Mouse (Mus musculus) C2C12 (cell line): ENCODE measurements around the gene Rab31. TPM values are rescaled to one million over a fixed set of nuclear protein-coding genes. Genes with fewer than 3 reads are reported as not detected.

Experiments
- H3K27me3 ChIP-seq: one replicate; pipeline ENCODE4 v1.6.1; 2011; ENCODE audit not compliant: control insufficient read depth, insufficient read depth, insufficient read length
- H3K36me3 ChIP-seq: one replicate; pipeline ENCODE4 v1.6.1; 2011; ENCODE audit not compliant: control insufficient read depth, insufficient read depth
- H3K4me3 ChIP-seq: one replicate; pipeline ENCODE4 v1.5.1; 2011; ENCODE audit warnings: mild to moderate bottlenecking, control low read depth; ENCODE audit not compliant: poor library complexity, insufficient read depth, severe bottlenecking
- H3K79me2 ChIP-seq: one replicate; pipeline ENCODE4 v1.6.1; 2011; ENCODE audit not compliant: control insufficient read depth, insufficient read depth
- H3K79me3 ChIP-seq: one replicate; pipeline ENCODE4 v1.6.1; 2011; ENCODE audit warnings: low read depth, control low read depth
- H3ac ChIP-seq: one replicate; pipeline ENCODE3; 2011; ENCODE audit warnings: low read depth; ENCODE audit not compliant: control insufficient read depth, insufficient read length
- CEBPB ChIP-seq: IDR thresholded peaks from one replicate; pipeline ENCODE4 v1.6.1; 2011; ENCODE audit warnings: low read depth, mild to moderate bottlenecking, control low read depth, moderate library complexity
- CTCF ChIP-seq: IDR thresholded peaks from one replicate; pipeline ENCODE4 v1.5.1; 2011; ENCODE audit not compliant: control insufficient read depth, insufficient read depth, insufficient read length
- FOSL1 ChIP-seq: IDR thresholded peaks from one replicate; pipeline ENCODE4 v1.8.0; 2011; ENCODE audit warnings: mild to moderate bottlenecking, low read length; ENCODE audit not compliant: poor library complexity, insufficient read depth, severe bottlenecking
- MAX ChIP-seq: IDR thresholded peaks from one replicate; pipeline ENCODE4 v1.6.1; 2011; ENCODE audit warnings: mild to moderate bottlenecking, control low read depth
- MYOD1 ChIP-seq: IDR thresholded peaks from one replicate; pipeline ENCODE4 v1.6.1; 2011; ENCODE audit warnings: low read depth; ENCODE audit not compliant: control insufficient read depth, insufficient read length
- MYOG ChIP-seq: IDR thresholded peaks from one replicate; pipeline ENCODE4 v1.6.1; 2011; ENCODE audit not compliant: control insufficient read depth, insufficient read length; ENCODE audit errors: extremely low read depth
- USF1 ChIP-seq: IDR thresholded peaks from one replicate; pipeline ENCODE4 v1.6.1; 2011; ENCODE audit warnings: low read depth, mild to moderate bottlenecking, control low read depth, moderate library complexity
- polyA plus RNA-seq: library from polyadenylated mRNA; unstranded; fragments of >200 nt; fragmentation: generic; extraction: Trizol; gene quantifications from one replicate; pipeline ENCODE4 v1.2.1, GENCODE M21; 2012; ENCODE audit warnings: missing spikeins

Rab31 gene
- polyA plus RNA-seq, 1 experiment: 144 TPM

- Histone ChIP-seq H3K79me2 (peaks cover 3% of the 10 kb centered on the region), H3K27me3 (no peaks in the 10 kb centered on the region), H3ac (no peak overlapping the region), H3K4me3 (no peak overlapping the region), H3K36me3 (no peaks in the 10 kb centered on the region), H3K79me3 (no peaks in the 10 kb centered on the region)
- no peak for TF ChIP-seq MYOD1
- TF ChIP-seq CEBPB: no peak
- no peak for TF ChIP-seq USF1
- no peak for TF ChIP-seq MYOG
- TF ChIP-seq MAX: no peak
- no peak for TF ChIP-seq CTCF
- TF ChIP-seq FOSL1: no peak
Measured at GRCm38 (mm10) chr17:65777461-65777860, 4.9 kb upstream of the Rab31 start.

- TF ChIP-seq MAX: no peak
- H3K79me2 ChIP-seq: peaks cover 15% of the 10 kb centered on the region
- H3K36me3 ChIP-seq: no peaks in the 10 kb centered on the region
- H3K79me3 ChIP-seq: peaks cover 8% of the 10 kb centered on the region
- H3ac ChIP-seq: no peak overlapping the region
- H3K27me3 ChIP-seq: no peaks in the 10 kb centered on the region
- H3K4me3 ChIP-seq: no peak overlapping the region
Measured at GRCm38 (mm10) chr17:65776228-65776627, 3.7 kb upstream of the Rab31 start.

GRCm38 (mm10) chr17:65774439-65774838, 1.9 kb upstream of the Rab31 start:
- peaks cover 33% of the 10 kb centered on the region for H3K79me2 ChIP-seq
- H3ac ChIP-seq: no peak overlapping the region
- H3K27me3 ChIP-seq: no peaks in the 10 kb centered on the region
- H3K79me3 ChIP-seq: peaks cover 26% of the 10 kb centered on the region
- TF ChIP-seq USF1: no peak
- TF ChIP-seq MYOD1: peak; percentile 71
- peak; percentile 49 for TF ChIP-seq MAX
- no peak for TF ChIP-seq FOSL1
- no peak for TF ChIP-seq MYOG
- TF ChIP-seq CEBPB: no peak
- no peak overlapping the region for H3K4me3 ChIP-seq
- no peaks in the 10 kb centered on the region for H3K36me3 ChIP-seq

- peaks cover 41% of the 10 kb centered on the region for H3K79me2 ChIP-seq
- no peaks in the 10 kb centered on the region for H3K27me3 ChIP-seq
- H3ac ChIP-seq: no peak overlapping the region
- H3K4me3 ChIP-seq: no peak overlapping the region
- no peak for TF ChIP-seq USF1
- no peak for TF ChIP-seq MYOG
- TF ChIP-seq MYOD1: no peak
- TF ChIP-seq CTCF: no peak
- no peak for TF ChIP-seq FOSL1
- TF ChIP-seq CEBPB: no peak
- no peak for TF ChIP-seq MAX
- peaks cover 34% of the 10 kb centered on the region for H3K79me3 ChIP-seq
- H3K36me3 ChIP-seq: no peaks in the 10 kb centered on the region
Measured at GRCm38 (mm10) chr17:65773617-65774016, 1.1 kb upstream of the Rab31 start.

GRCm38 (mm10) chr17:65770982-65771915, 1.3 kb downstream of the Rab31 start:
- Histone ChIP-seq H3K79me3 (peaks cover 57% of the 10 kb centered on the region), H3ac (peak overlapping the region; percentile 87), H3K27me3 (no peaks in the 10 kb centered on the region), H3K4me3 (peak overlapping the region; percentile 68), H3K36me3 (peaks cover 20% of the 10 kb centered on the region), H3K79me2 (peaks cover 65% of the 10 kb centered on the region)
- TF ChIP-seq USF1: no peak
- no peak for TF ChIP-seq CTCF

GRCm38 (mm10) chr17:65768486-65768885, 4.1 kb downstream of the Rab31 start:
- Histone ChIP-seq H3K27me3 (no peaks in the 10 kb centered on the region), H3ac (no peak overlapping the region), H3K36me3 (peaks cover 46% of the 10 kb centered on the region), H3K79me2 (peaks cover 92% of the 10 kb centered on the region), H3K79me3 (peaks cover 83% of the 10 kb centered on the region), H3K4me3 (no peak overlapping the region)
- TF ChIP-seq CTCF (no peak), CEBPB (no peak), MYOG (no peak), MYOD1 (no peak), FOSL1 (no peak), USF1 (no peak), MAX (no peak)
